Mouse (Mus musculus): ENCODE results near the gene Crybg2. TPM values are rescaled to one million over a fixed set of nuclear protein-coding genes. Genes with fewer than 3 reads are reported as not detected.
A peak's percentile ranks its signal among the peaks of the same experiment; 100 is the strongest.

Gene Crybg2
- polyA plus RNA-seq (2015; fragmentation: Nextera tagmentation; extraction: Ambion mirVana): 0.49 and 1.1 TPM in 2 replicates

DNA sequence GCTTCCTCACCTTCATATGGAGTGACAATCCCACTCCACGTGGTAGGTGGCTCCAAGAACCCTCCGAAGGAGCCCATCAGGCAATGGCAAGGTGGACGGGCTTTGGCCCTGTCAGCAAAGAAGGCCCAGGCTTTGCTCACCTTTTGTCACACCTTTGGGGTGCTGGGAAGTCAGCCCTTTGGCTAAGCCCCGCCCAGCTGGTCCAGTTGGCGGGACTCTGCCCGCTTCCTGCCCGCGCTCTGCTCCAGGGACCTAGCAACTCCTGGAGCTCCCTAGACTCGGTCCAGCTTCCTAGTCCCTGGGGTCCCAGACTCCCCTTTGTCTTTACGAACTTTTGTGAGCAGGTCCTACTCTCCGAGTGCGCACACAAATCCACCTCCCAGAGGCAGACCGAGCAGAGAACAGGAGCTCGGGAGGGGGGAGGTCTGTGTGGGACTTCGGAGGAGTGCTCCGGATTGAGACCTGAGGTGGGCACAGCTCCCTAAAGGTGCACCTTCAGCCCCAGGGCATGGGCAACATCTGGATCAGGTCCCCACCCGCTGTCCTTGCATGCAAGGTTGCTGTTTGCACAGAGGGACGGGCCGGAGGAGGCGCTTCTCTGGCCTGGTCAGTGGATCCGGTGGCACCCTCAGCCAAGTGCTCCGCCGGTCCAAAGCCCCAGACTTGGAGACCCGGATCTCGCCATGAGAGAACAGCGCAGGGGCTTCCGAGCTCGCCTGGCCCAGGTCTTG, at the start of gene Crybg2:
Gene Crybg2 (plus strand): TSS at position 681 of the 731 bp plus-strand sequence.
- no peak for ATAC-seq (ENCODE audit: low FRiP score)
- 57% methylated on average over 28 of the region's 28 CpGs for WGBS

DNA sequence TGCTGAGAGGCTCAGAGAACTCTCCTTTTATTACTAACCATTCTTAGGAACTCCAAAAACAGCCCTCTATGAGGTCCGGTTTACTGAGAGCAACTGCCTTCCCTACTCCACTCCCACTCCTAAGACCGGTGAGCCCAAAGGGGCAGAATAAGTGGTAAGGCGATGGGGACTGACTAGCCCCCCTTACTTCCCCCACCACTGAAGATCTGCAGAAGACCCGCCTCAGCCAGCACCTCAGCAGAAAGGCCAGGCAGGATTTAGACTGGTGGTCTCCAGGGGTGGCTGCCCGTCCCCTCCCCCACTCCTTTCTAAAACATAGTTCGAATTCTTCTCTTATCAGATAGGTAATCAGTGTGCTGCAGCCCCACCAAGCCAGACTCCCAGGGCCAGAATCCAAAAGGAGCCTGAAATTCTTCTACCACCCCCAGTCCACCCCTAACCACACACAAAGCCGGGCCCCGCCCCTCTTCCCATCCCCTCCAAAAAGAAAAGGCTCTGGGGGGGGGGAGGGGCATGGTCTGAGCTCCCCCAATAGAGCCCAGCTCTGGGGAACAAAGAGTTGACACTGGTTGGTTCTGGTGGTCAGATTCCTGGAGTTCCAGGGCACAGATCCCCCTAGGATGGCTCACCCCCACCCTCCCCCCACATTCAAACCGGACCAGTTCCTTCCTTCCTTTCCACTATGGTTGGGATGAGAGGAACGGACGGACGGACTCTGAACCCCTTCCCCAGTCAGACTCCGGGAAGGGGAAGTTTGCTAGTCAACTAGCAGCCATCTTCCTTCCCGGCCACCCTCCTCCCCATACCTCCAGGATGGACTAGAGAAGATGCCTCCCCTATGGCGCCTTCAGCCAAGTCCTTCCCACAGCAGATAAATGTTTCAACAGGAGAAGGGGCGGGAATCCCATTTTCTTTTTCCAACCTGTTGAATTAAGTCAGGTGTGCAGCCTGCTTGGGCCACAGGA, 48.9 kb upstream of the Crybg2 start:
- ATAC-seq (ENCODE audit: low FRiP score): no peak
- H3K9me3 ChIP-seq: no peaks in the 10 kb centered on the region
- H3K36me3 ChIP-seq: no peaks in the 10 kb centered on the region
- H3K27ac ChIP-seq: no peak overlapping the region
- 0 out of 2 replicates have a peak, but pooled peaks cover 2% of the 10 kb centered on the region for H3K27me3 ChIP-seq
- H3K9ac ChIP-seq: no peak overlapping the region
- 10% methylated on average over 16 of the region's 16 CpGs for WGBS
- H3K4me1 ChIP-seq (replicated peaks): peaks cover 18% of the 10 kb centered on the region
- no peak overlapping the region for H3K4me2 ChIP-seq
- no peak overlapping the region for H3K4me3 ChIP-seq

More for the DNA sequence above, at the start of gene Crybg2:
- Histone ChIP-seq H3K9ac (no peak within 1 kb of the TSS), H3K4me1 (replicated peaks) (peaks cover under 1% of the 10 kb centered on the region; the same call in 1 of the 2 replicates), H3K4me2 (no peak within 1 kb of the TSS), H3K36me3 (no peaks in the 10 kb centered on the region), H3K27me3 (peaks cover 49% of the 10 kb centered on the region), H3K27ac (no peak within 1 kb of the TSS), H3K9me3 (no peaks in the 10 kb centered on the region), H3K4me3 (no peak within 1 kb of the TSS)

DNA sequence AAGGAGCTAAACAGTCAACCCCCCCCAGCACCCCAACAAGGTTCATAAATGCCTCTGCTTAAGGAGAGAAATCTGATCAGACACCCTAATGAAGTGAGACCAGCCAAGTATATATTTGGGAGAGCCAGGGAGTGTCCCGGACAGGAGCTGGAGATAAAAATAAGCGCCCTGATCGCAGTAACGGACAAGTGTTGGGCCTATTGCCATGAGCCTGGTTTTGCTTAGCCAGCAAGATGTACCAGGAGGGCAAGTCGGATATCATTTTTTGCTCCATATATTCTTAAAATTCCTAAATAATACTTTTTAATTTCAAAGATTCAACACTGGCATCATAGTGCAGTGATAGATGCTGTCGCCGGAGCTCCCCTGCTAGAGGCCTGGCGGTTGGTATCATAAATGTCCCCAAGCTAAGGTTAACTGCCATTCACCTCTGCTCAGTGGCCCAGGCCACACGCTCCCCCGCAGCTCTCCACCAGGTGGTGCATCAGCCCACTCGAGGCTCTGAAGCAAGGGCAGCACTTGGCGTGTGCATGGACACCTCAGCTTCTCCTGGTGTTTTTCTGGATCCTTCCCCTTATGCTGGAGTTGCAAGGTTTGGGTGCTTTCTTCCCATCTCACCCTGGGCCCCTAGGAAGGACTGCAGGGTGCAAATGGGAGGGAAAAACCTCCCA, 47.6 kb upstream of the Crybg2 start:
- Histone ChIP-seq H3K36me3 (no peaks in the 10 kb centered on the region), H3K4me2 (no peak overlapping the region), H3K4me1 (replicated peaks) (peaks cover 31% of the 10 kb centered on the region), H3K9me3 (no peaks in the 10 kb centered on the region), H3K9ac (no peak overlapping the region), H3K27ac (no peak overlapping the region), H3K4me3 (no peak overlapping the region), H3K27me3 (peaks cover 14% of the 10 kb centered on the region)
- whole genome bisulfite sequencing: 44% methylated on average over 12 of the region's 12 CpGs
- ATAC-seq (ENCODE audit: low FRiP score): no peak

DNA sequence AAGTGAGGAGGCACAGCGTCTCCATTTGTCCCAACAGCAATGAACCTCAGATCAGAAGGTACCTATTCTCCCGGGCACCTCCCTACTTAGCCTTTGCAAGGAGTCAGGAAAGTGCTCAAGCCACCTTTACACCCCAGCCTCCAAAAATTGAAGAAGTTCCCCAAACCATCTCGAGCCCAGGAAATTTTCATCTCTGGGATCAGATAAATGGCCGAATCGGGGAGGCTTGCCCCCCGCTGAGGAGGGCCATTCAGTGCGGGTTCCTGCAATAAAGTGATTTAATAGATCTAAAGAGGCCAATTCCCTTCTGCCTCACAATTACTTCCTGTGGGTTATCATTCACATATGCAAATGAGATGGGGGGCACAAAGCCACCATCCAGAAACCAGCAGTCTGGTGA, 44.4 kb upstream of the Crybg2 start:
- no peak for ATAC-seq (ENCODE audit: low FRiP score)
- peaks cover 20% of the 10 kb centered on the region for H3K27me3 ChIP-seq
- no peak overlapping the region for H3K9ac ChIP-seq
- no peaks in the 10 kb centered on the region for H3K9me3 ChIP-seq
- no peak overlapping the region for H3K4me3 ChIP-seq
- H3K27ac ChIP-seq: no peak overlapping the region
- WGBS: 4% methylated on average over 7 of the region's 7 CpGs
- no peak overlapping the region for H3K4me2 ChIP-seq
- H3K4me1 ChIP-seq (replicated peaks): peaks cover 54% of the 10 kb centered on the region
- no peaks in the 10 kb centered on the region for H3K36me3 ChIP-seq

DNA sequence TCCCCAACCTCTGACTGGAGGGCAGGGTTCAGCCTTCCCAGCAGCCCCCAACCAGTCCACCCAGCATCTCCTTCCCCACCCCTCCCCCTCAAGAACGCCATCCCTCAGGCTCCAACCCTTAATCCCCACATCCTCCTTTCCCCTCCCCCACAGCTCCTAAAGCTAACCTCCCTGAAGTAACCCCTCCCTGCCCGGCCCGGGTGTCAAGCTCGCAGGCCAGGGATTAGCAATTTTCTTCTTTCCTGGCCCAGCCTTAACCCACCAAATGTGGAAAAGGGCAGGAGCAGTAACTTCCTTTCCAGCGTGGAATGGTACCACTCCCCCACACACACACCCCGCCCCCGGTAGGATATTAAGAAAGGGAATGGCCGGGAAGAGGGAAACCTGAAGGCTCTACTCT, 43.8 kb upstream of the Crybg2 start:
- WGBS: 2% methylated on average over 8 of the region's 8 CpGs
- H3K9me3 ChIP-seq: no peaks in the 10 kb centered on the region
- no peaks in the 10 kb centered on the region for H3K36me3 ChIP-seq
- no peak overlapping the region for H3K4me3 ChIP-seq
- H3K27me3 ChIP-seq: peaks cover 20% of the 10 kb centered on the region
- H3K4me1 ChIP-seq (replicated peaks): peaks cover 49% of the 10 kb centered on the region
- peak overlapping the region; percentile 63; the same call in 1 of the 2 replicates for H3K9ac ChIP-seq
- no peak for ATAC-seq (ENCODE audit: low FRiP score)
- H3K27ac ChIP-seq: no peak overlapping the region
- H3K4me2 ChIP-seq: peak overlapping the region; percentile 57; the same call in 1 of the 2 replicates

DNA sequence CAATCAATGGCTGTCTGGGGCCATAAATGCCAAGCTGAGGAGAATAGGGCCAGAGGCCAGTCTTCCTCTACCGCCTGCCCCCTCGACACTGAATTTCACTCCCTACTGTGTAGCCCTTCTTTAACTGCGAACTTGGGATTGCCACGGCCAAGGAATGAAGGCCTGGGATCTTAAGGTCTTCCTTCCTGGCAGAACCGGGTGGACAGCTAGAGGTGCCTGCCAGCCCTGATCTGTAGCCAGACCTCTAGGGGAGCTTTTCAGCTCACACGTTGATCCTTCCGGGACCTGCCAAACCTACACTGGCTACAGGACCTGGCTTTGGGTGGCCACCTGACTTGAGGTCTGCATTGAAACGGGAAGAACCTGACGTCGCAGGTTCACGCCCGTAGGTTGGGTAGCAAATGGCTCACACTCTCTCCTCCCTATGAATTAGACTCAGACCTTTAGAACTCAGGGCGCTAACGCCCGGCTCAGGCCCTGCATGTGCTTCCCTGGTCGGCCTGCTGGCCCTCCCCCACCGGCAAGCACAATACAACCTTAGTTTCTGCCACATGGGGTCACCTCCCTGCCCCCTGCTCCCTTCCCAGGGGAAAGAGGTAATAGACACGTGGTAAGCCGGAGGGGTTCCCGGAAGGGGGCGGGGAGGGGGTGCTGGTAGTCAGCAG, 43.3 kb upstream of the Crybg2 start:
- no peak overlapping the region for H3K27ac ChIP-seq
- peaks cover 20% of the 10 kb centered on the region for H3K27me3 ChIP-seq
- H3K9ac ChIP-seq: peak overlapping the region; percentile 63
- no peak for ATAC-seq (ENCODE audit: low FRiP score)
- H3K4me3 ChIP-seq: peak overlapping the region; percentile 36
- WGBS: 2% methylated on average over 21 of the region's 21 CpGs
- no peaks in the 10 kb centered on the region for H3K9me3 ChIP-seq
- peak overlapping the region; percentile 57 for H3K4me2 ChIP-seq
- H3K36me3 ChIP-seq: no peaks in the 10 kb centered on the region
- peaks cover 44% of the 10 kb centered on the region for H3K4me1 ChIP-seq (replicated peaks)

DNA sequence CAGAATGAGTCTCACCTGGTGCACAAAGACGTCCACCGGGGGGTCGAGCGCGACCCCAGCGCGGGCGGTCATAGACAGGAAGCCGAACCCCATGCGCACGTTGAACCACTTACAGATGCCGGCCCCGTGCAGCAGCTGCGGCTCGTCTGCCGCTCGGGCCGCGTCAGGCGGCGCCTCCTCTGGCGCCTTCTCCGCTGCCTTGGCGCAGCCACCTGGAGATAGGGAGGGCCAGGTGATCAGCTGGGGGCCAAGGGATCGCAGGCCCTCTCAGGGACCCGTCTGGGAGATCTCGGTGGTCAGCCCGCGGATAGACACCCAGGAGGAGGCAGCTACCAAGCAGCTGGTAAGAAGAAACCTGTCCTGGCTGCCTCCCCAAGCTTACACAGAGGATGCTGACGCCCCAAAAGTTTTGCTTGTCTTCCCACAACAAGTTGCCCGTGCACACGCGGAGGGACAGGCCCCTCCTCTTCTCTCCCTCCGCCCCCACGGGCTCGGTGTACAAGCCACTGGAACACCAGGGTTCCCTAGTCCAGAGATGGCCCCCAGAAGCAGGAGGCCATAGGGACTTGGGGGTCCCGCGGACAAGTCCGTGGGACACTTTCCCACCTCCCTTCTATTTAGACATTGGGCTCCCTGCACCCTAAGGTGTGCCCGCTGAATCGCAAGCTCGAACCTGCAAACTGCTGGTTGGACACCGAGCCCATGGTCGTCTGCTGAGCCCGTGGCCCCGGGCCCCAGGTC, 42.4 kb upstream of the Crybg2 start:
- Histone ChIP-seq H3K4me2 (peak overlapping the region; percentile 57), H3K4me1 (replicated peaks) (peaks cover 44% of the 10 kb centered on the region), H3K4me3 (peak overlapping the region; percentile 36), H3K36me3 (no peaks in the 10 kb centered on the region), H3K27me3 (peaks cover 20% of the 10 kb centered on the region), H3K27ac (no peak overlapping the region), H3K9ac (peak overlapping the region; percentile 63), H3K9me3 (no peaks in the 10 kb centered on the region)
- ATAC-seq (ENCODE audit: low FRiP score): no peak
- WGBS: under 1% methylated on average over 45 of the region's 46 CpGs

DNA sequence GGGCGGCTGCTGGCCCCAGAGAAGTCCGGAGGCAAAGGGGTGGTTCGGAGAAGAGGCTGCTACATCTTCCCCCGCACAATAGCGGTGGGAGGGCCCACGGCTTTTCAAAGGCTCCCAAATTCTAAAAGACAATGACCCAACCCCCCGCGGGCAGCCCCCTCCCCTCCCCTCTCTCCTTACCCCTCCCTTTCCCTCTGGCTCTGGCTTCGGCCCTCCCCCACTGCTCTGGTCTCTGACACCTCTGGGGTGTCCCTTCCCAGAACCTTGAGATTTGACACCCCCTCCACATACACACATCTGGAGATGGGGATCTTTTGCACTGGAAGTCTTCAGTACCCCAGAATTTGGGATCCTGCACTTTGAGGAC, 41.9 kb upstream of the Crybg2 start, which contains the start of gene Lin28a:
Gene Lin28a (minus strand): TSS at position 63 of the 367 bp plus-strand sequence.
- Histone ChIP-seq H3K4me1 (replicated peaks) (peaks cover 44% of the 10 kb centered on the region), H3K27ac (peak within 1 kb of the TSS; percentile 68), H3K4me3 (peak within 1 kb of the TSS; percentile 36), H3K36me3 (no peaks in the 10 kb centered on the region), H3K9ac (peak within 1 kb of the TSS; percentile 63), H3K4me2 (peak within 1 kb of the TSS; percentile 57), H3K27me3 (peaks cover 20% of the 10 kb centered on the region), H3K9me3 (no peaks in the 10 kb centered on the region)
- no peak for ATAC-seq (ENCODE audit: low FRiP score)
- WGBS: 2% methylated on average over 6 of the region's 9 CpGs

DNA sequence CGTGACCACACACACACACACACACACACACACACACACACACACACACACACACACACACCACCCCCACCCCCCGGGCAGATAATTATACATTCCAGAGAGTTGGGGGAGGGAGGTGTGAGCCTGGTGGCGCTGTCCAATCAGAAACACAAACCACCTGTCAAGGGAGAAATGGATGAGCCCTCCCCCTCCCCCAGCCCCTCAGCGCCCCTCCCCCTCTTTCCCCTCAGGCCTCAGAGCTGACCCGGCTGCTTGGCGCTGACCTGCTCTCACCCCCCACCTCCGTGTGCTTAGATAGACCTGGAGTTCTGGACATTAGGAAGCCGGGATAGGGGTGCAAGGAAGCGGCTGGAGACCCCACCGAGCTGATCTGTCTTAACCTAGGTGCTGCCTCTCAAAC, 41.4 kb upstream of the Crybg2 start:
- Histone ChIP-seq H3K9me3 (no peaks in the 10 kb centered on the region), H3K27me3 (peaks cover 20% of the 10 kb centered on the region), H3K9ac (peak overlapping the region; percentile 53; the same call in 1 of the 2 replicates), H3K36me3 (no peaks in the 10 kb centered on the region), H3K4me2 (peak overlapping the region; percentile 57), H3K27ac (peak overlapping the region; percentile 68), H3K4me3 (peak overlapping the region; percentile 36), H3K4me1 (replicated peaks) (peaks cover 44% of the 10 kb centered on the region)
- no peak for ATAC-seq (ENCODE audit: low FRiP score)
- WGBS: 0% methylated on average over 8 of the region's 10 CpGs

DNA sequence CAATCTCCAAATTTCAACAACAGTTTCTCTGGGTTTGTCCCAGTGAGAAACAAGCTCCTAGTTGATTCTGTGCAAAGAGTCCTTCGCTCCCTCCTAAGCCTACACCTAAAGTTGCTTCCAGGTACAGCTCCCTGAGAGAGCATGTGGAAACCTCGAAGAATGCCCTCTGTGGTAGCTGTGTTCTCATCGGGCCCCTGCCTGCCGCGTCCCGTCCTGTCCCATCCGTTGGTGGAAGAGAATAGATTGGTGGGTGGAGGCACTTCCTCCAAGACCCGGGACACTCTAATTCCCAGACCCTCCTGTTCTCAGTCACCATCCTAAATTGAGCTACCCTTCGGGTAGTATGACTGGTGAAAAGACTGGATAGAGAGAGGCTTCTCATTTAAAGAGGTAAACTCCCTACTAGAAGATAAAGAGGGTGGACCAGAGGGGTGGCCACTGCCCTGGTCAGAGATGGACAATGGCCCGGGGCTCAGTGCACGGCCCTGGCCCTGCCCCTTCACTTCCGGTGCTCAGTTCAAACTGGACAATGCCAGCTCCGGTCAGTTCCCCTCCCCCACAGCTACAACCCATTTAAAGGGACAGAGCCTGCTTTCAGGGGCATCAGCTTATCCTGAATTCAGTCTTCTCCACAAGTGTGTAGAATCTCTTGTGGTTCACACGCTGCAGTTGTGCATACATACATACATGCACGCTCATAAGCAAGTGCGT, 40.8 kb upstream of the Crybg2 start:
- 2% methylated on average over 16 of the region's 16 CpGs for WGBS

More for the DNA sequence above, 40.8 kb upstream of the Crybg2 start:
- Histone ChIP-seq H3K4me1 (replicated peaks) (peaks cover 44% of the 10 kb centered on the region), H3K4me2 (peak overlapping the region; percentile 57), H3K9ac (peak overlapping the region; percentile 53; the same call in 1 of the 2 replicates), H3K27ac (peak overlapping the region; percentile 68), H3K4me3 (peak overlapping the region; percentile 36), H3K27me3 (peaks cover 20% of the 10 kb centered on the region), H3K9me3 (no peaks in the 10 kb centered on the region), H3K36me3 (no peaks in the 10 kb centered on the region)
- ATAC-seq (ENCODE audit: low FRiP score): no peak; the same call in 1 of the 2 replicates

All from hindbrain, embryonic 13.5 days (tissue).